Mouse (Mus musculus) urinary bladder, postnatal 25 days (tissue): ENCODE data around the gene Gm9999.
"Not testable (repeated sequence)": the region's sequence is repeated elsewhere in the genome, so short reads cannot be mapped to it uniquely, and the experiment has no call there.

Source experiments
- DNase-seq: peaks from one replicate; pipeline ENCODE4 v3.0.0; 2022; ENCODE audit warnings: low spot score

Gene Gm9999

DNA sequence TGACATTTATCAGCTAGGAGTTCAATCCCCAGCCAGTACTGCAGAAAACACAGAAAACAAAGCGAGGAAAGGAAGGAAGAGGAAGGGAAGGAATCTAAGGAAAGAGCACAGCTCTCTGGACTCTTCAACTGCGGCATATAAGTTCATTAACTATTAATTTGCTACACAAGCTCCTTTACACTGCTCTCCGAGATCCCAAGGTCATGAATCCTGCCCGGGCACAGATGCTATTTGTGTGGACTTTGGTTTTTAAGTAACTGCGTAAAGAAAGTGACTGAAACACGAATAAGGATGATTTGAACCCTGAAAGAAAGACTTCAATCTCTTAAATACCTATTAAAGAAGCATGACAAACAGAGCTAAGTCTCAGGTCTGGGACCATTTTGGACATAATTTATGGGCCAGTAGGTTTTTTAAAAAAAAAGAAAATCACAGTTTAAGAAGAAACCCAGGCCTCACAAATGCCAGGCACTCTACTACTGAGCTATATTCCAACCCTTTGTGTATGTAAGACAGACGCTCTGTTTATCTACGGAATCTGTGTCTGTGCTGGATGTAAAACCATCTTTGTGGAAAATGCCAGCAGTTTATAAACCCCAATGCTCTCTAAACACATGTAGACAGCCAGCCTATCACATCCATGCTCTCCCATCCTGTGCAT lies 16.7 kb downstream of the Gm9999 start:
- DNase-seq: no peak

DNA sequence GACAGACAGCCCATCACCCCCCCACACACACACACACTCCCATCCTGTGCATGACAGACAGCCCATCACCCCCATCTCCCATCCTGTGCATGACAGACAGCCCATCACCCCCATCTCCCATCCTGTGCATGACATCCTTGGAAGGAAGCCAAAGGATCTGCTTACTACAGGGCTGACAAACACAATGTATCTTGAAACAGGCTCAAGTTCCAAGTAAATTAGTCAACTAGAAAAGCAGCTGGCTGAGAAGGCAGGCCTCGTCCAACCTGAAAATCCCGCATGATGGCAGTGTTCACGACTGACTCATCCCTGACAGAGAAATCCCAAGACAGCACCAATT lies 17.2 kb downstream of the Gm9999 start:
- DNase-seq: no peak

DNA sequence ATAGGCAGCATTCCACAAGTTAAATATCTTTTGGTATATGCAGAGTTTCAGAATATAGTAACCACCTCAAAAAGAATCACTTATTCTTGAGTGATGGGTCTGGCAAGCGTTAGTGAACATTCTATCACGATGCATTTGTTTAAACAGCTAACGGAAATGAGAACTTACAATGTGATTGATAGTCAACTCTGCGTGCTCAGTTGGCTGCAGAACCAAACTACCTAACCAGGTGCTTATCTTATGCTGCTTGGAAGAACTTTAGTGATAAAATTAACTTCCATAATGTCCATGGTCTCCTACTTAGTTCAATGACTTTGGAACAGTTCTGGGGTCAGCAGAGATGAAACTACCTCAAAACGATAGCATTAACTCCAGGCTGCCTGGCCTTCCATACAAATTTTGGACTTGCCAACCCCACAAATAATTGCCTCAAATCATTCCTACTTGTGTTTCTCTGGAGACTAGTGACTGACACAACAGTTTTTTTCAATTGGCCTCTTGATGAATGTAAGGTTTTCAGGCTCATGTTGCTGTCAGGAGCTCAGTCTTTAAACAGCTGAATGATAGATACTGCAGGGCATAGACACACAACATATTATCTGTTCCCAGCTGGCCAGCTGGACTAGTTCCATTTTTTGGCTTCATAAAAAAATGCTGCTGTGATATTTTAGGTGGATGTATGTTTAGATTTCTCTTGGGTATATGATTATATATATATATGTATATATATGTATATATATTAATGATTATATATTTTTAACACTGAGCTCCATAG lies 17.9 kb downstream of the Gm9999 start:
- no peak for DNase-seq

DNA sequence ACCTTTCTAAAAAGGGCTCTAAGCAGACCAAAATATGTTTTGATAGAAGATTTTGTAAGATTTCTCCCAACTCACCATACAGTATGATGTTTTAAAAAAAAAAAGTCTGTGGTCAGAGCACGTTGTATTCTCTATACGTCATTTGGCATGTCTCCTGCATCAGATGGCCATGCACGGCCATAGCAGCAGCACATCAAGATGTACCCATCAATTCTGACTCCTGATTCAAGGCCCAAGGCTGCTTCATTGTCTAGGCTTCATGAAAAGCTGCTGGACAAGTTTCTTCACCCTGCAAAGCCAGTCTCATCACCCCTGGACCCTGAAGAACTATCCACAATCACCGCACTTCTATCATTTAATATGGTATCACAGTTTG lies 18.5 kb downstream of the Gm9999 start:
- no peak for DNase-seq

DNA sequence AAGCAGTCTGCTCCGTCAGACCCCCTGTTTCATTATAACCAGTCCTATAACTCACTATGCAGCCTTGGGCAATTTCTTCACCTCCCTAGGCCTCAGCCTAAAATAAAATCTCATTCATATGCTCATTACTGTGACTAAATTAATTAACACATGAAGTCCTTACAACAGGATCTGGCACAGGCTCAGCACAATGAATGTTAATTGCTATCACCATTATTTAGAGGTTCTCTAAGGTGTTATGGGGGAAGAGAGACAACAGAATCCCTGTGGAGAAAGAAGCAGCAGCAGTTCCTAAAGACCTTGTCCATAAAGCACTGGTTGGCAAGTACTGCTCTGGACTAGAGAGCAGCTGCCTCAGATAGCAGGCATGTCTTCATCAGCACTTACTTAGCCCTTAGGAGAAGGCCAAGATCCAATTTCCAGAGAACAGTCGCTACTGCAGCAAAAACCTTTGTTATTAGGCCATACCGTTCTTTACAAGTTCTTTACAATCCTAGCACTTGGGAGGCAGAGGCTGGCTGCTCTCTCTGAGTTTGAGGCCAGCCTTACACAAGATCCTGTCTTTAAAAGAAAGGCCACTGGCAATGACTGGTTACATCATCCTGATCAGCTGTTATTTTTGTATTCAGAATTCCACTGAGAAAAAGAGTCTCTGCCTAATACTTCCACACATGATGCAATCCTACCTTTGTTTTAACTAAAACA lies 20.2 kb downstream of the Gm9999 start:
- no peak for DNase-seq

DNA sequence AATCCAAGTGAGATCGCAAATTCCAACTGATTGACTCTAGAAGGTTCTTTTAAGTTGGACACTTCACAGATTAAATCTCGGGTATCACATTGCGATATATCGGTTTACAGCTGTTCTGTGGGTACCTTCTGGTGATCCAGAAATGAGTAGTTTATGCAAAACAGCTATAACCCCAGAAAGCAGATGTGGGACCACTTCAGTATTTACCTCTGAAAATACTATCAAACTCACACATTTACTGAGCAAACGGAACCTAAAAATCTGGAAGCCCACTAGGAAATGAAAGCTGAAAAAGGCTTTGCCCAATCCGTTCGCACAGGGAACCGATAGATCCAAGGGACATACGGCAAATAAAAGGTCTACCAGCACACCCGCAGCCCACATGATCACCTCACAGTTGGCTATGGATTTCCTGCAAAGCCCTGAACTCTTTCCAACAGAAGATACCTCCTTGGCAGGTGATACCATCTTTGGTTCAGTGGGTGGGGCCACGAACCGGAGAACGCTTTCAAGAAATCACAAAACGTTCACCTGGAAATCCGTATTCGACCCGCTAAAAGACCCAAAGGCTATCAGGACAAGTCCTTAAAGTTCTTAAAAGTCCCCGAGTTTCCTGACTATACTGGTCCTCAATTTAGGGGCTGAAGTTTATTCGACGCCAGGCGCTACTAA lies 23.9 kb downstream of the Gm9999 start:
- DNase-seq: no peak

DNA sequence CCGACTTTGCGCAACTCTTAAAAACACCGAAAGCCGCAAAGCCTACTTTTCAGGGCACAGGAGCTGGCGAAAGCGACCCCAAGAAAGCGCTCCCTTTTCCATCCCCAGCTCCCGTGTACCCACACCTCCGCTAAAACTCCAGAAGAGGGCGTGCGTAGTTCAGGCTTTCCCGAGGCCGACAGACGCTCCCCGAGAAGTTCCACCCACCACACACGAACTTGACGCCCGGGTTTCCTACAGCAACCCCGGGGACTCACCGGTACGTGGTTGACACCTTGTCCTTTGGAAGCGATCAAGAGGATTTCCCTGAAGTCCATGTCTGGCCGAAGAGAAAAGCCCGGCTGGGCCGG lies 24.4 kb downstream of the Gm9999 start:
- DNase-seq: no peak

DNA sequence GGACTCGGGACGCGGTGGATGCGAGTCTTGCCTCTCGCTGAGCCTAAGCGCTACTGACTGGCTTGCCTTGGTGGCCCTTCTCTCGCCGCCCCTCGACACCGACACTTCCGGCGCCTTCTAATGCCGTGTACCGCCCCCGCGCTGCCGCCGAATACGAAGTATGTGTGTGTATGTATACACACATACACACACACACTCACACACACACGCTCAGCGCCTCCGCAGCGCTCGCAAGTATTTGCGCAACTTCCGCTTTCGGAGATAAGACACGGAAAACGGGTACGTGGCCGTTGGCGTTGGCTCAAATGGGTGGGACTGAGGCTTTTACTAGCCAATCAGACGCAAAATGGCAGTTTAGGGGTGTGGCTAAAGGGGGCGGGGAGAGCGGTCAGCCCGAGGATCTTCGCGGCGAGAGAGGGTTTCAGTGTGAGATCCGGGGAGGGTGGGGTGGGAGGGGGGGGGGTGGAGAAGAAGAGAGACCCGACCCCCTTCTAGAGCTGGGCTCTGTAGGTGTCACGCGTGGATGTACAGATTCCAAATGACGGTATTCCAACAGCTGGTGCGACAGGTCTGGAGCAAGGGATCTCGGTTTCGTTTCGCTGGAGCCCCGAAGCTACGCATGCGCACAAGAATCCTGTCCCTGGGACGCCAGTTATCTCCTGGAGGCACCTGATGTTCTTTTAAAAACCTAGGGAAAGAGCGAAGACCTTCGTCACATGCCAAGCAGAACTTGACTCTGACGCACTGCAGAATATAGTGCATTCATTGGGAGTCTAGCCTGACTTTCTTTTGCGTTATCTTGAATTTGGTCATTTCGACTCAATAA lies 25.0 kb downstream of the Gm9999 start, which contains the start of gene Spty2d1:
Gene Spty2d1 (minus strand): TSS at position 244 of the 826 bp plus-strand sequence.
- peak; percentile 98 for DNase-seq

DNA sequence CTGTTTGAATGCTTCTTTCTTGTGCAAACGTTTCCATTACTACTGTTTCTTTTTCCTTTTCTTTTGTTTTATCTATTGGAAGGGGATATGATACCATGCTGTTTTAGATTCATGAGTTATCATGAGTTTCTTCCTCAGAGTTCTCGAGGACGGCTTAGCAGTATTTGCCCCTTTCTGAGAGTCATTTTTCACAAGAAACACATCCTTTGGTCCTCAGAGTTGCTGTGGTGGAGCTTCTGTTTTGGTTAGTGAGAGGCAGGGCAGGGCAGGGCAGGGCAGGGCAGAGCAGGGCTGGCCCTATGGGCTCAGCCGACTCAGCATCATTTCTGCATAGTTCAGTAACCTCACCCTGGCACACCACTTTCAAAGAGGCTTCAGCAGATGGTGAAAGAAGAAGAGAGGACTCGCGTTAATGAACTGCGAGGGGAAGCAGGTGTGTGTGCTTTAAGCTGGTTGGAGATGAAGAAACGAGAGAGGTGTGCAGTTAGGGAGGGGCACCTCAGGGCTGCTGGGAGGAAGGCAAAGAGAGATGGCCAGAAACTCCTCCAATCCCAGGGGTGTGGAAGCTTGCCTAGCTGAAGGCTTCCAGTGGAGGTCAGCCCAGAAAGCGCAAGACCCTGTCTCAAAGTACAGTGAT lies 29.9 kb downstream of the Gm9999 start:
- no peak for DNase-seq

DNA sequence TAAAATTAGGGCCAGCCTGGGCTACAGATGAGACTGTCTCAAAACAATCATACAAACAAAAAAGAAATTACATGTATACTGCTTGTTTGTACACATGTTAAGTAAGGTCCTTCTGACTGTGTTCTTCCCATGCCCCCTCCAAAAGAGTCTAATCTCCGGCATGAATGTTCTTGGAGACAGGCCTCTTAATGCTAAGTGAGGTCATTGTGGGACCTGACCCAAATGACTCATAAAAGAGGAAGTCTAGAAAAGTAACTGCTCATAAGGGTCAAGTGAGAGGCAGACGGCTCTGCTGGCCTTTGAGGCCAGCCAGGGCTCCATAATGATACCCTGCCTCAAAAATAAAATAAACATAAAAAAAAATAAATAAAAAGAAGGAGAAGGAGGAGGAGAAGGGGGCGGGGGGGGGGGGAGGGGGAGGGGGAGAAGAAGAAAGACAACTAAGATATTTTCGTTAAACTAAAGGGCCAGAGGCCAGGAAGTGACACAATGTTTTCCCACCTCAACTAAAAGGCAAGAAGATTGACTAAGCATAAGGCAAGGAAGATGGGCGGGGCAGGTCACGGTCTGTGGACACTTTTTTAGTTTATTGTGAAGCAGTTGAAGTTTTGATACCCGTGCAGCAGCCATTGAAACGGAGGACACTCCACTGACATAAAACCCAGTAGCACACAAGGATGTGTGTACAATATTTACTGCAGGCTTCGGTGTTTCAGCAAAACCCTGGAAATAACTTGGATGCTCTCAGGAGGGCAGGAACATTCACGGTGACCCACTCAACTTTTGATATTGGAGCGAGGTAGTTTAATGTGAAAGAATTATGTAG lies 31.4 kb downstream of the Gm9999 start:
- DNase-seq: peak; percentile 41

DNA sequence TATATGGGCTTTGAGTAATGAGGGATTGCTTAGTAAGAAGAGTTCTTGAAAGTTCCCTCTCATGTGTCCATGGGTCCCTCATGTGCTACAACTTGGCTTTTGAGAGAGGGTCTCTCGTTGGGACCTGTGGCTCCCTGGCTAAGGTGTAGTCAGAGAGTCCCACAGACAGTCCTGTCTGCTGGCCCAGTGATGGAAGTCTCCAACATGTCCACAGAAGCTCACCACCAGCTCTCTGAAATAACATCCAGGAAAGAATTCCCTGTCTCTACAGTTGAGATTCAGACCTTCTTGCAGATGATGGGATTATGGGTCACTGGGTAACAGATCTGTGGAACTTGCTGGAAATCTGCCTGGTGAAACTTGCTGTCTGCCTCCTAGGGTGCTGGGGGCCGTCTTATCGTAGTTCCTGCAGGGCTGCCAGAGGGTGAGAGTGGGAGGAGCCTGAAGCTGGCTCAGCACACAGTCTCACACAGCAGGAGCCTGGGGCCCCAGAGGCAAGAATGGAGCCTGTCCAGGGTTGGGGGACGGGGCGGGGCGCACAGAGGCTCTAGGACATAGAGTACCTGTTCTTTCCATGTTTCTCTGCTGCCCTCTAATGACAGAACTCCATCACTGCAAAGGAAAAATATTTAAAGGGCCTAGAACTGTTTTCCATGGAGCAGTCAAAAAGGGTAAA lies 32.1 kb downstream of the Gm9999 start:
- peak; percentile 60 for DNase-seq

DNA sequence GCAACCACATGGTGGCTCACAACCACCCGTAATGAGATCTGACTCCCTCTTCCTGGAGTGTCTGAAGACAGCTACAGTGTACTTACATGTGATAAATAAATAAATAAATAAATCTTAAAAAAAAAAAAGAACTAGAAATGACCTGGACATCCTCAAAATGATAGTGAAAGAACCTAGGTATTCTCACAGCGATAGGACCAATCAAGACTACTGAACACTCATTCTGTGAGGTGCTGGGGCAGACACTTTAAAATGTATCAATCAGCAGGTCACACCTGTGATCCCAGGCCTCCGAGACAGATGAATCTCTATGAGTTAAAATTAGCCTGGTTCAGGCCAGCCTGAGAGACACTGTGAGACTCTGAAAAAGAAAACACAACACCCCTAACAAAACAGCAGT lies 33.2 kb downstream of the Gm9999 start:
- no peak for DNase-seq

DNA sequence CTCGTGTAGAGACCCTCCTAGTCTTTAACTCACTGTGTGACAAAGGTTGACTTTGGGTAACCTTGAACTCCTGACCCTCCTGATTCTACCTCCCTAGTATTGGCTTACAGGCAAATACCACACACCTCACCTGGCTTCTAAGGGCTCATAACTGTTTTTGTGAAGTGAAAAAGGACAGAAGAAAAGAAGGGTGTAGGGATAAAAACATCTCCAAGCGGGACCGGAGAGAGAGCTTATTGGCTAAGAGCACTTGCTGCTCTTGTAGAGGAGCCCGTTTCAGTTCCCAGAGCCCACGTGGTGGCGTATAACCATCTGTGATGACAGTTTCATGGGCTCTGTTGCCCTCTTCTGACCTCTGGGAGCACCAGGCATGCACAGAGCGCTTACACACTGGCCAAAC lies 33.8 kb downstream of the Gm9999 start:
- no peak for DNase-seq

DNA sequence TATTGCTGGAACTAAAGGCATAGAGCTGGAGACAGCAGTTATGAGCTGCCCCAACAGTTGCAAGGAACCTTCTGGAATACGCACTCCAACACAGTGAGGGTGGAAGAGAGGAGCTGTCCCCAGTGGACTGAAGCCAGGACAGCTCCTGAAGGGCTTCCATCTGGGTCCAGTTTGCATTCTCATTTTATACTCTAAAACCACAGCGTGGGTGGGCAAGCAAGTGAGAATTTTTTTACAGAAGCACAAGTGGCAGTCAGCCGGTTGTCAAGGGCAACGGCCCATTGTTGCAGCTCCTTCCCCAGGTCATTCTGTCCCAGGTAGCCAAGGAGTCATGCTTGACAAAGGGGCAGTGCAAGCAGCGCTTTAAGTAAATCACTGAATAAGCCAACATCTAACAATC lies 36.3 kb downstream of the Gm9999 start:
- DNase-seq: no peak

DNA sequence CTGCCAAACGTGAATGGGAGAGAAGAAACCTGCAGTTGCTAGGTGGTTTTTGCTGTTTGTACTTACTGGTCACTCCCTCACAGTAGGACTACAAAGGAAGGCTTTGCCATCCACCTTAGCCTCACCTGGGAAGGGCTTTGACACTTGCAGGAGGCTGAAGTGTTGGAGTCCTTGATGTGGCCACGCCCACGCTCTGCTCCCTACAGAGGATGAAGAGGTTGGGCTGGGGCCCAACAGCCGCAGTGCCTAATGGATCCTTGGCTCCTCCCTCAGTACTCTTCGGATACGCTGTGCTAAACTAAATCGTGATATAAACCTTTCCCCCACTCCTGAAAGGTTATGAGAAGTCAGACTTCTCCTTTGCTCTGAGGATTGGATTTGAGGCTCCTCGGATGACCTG lies 37.6 kb downstream of the Gm9999 start:
- DNase-seq: no peak

DNA sequence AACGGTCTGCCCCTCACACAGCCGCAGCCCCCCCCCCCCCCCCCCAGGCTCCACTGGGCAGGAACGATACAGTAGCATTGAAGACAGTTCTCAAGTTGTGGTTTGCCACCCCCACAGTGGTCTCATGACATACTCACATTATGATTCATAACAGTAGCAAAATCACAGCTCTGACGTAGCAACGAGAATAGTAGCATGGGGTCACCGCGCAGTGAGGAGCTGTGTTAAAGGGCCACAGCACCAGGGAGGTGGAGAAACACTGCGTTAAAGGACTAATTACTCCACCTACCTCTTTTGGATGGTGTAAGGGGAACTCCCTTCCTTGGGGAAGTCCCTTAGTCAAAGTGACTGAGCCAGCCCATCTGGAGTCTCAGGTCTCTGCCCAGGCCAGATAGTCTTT lies 39.1 kb downstream of the Gm9999 start:
- DNase-seq: no peak

DNA sequence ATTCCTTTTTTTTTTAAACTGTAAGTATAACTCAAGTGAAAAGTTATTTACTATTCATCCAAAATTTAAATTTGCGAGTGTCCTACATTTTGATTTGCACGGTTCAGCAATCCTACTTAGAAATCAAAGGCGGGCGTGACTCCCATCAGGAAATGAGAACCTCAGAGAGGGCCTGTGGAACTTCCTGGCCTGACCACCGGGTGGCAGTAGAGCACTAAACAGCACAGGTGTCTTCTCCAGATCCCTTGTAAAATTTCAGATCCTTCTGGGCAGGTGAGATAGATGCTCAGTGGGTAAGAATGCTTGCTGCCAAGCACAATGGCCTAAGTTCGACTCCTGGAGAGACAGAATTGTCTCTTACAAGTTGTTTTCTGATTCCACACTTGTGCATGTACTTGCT lies 40.1 kb downstream of the Gm9999 start:
- peak; percentile 91 for DNase-seq

DNA sequence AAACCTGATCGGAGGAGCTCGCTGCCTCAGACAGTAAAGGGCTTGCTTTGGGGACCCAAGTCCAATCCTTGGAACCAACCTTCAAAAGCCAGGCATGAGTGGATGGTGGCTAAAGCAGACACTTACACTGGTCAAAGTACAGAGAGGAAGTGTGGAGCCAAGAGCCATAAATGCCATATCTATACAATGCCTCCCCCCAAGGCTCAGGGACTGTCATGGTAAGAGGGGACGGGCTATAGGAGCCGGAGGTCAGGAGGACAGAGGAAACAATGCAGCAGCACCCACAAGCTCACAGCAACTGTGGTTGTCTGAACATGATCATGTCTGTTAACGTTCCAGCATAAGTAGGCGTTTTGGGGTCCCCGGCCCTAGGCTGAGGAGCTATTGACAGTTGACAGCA lies 41.1 kb downstream of the Gm9999 start:
- DNase-seq: no peak

DNA sequence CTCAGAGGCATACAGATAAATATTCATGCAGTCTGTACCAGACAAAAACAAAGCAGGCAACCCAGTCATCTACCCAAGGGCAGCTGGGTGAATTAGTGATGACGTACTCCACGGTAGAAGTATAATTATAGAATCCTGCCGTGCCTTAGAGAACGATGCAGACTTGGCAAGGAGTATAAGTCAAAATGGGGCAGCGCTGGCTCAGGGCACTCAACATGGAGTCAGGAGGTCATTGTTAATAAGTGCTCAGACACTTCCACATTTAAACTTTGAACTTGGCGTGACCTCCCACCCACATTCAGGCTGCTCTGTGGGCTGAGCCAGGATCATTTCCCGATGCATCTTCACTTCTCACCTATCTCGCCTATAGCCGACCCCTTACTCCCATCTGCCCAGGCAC lies 42.0 kb downstream of the Gm9999 start:
- DNase-seq: no peak

DNA sequence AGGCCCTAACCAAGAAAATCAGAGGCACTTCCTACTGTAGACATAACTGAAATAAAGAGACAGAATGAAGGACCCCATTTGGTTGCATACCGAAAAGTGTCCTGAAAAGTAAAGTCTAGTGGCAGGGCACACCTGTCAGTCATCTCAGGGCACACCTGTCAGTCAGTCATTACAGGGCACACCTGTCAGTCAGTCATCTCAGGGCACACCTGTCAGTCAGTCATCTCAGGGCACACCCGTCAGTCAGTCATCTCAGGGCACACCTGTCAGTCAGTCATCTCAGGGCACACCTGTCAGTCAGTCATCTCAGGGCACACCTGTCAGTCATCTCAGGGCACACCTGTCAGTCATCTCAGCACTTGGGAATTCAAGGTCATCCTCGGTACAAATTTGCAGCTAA lies 43.5 kb downstream of the Gm9999 start:
- DNase-seq: not testable (repeated sequence)
